1 mouse cellular context compared by ENCODE assay signal in genomic region chr2:103073219-103073982, GRCm38 (mm10).
TF ChIP-seq lines count a peak whose summit lies in the region.

Pdhx (minus strand) TSS chr2:103073513.
Apip (plus strand) TSS chr2:103073675.

TF ChIP-seq in CH12.LX, 34 proteins besides CTCF, POLR2A, EP300 and RAD21 (continued from another document):
- TF ChIP-seq HCFC1 (IDR thresholded peaks at IDR 0.05; ENCODE audit: low read depth, low read length) = peak; percentile 70
- TF ChIP-seq MXI1 (IDR thresholded peaks at IDR 0.05; ENCODE audit: low read depth, low read length) = no peak; the same call in 1 of the 2 replicates
- no peak for TF ChIP-seq POLR2AphosphoS2 (IDR thresholded peaks at IDR 0.05; ENCODE audit: low read depth, low read length)
- no peak for TF ChIP-seq SMC3 (IDR thresholded peaks at IDR 0.05; ENCODE audit: low read depth, low read length)
- no peak for TF ChIP-seq MAFK (IDR thresholded peaks at IDR 0.05; ENCODE audit: insufficient replicate concordance, low read length)
- TF ChIP-seq TCF12 (IDR thresholded peaks at IDR 0.05; ENCODE audit: low read depth, low read length) = peak; percentile 47; the same call in 1 of the 2 replicates
- TF ChIP-seq CHD1 (IDR thresholded peaks at IDR 0.05; ENCODE audit: low read depth, low read length) = no peak
- TF ChIP-seq MAZ (IDR thresholded peaks at IDR 0.05; ENCODE audit: low read depth, low read length) = no peak
- no peak for TF ChIP-seq JUND (conservative IDR thresholded peaks at IDR 0.05; ENCODE audit: low read depth, low read length)
- peak; percentile 60; the same call in 1 of the 2 replicates for TF ChIP-seq ZMIZ1 (IDR thresholded peaks at IDR 0.05; ENCODE audit: low read depth, low read length)
- TF ChIP-seq MEF2A (IDR thresholded peaks at IDR 0.05; ENCODE audit: borderline replicate concordance, low read depth, low read length) = no peak
- TF ChIP-seq MAX (IDR thresholded peaks at IDR 0.05; ENCODE audit: low read length) = peak; percentile 63; the same call in 1 of the 2 replicates
- TF ChIP-seq CHD2 (IDR thresholded peaks at IDR 0.05; ENCODE audit: low read length) = peak; percentile 30; the same call in 1 of the 2 replicates
- TF ChIP-seq RCOR1 (conservative IDR thresholded peaks at IDR 0.05; ENCODE audit: low read depth, low read length) = no peak
- TF ChIP-seq GABPA (IDR thresholded peaks at IDR 0.05; ENCODE audit: insufficient replicate concordance, low read depth, low read length) = no peak
- no peak for TF ChIP-seq JUN (IDR thresholded peaks at IDR 0.05; ENCODE audit: insufficient read depth, low read depth, low read length)
